Mouse (Mus musculus) hindbrain, embryonic 12.5 days (tissue): Measurements from ENCODE around the gene Tubb2a. TPM values are rescaled to one million over a fixed set of nuclear protein-coding genes. Genes with fewer than 3 reads are reported as not detected.
A peak's percentile ranks its signal among the peaks of the same experiment; 100 is the strongest.

Source experiments
- ATAC-seq: fragments of 200-750 bp; cut with Nextera tagmentation; 2 replicates; pipeline ENCODE4 v1.8.0; 2017; ENCODE audit warnings: moderate TSS enrichment; ENCODE audit not compliant: low FRiP score
- H3K27ac ChIP-seq: fragments of 300-500 bp; sonication (generic); 2 replicates; pipeline ENCODE4 v1.5.1; 2016; ENCODE audit warnings: mild to moderate bottlenecking
- H3K27me3 ChIP-seq: fragments of 300-500 bp; sonication (generic); 2 replicates; pipeline ENCODE4 v1.6.1; 2016; ENCODE audit warnings: mild to moderate bottlenecking
- H3K36me3 ChIP-seq: fragments of 300-500 bp; sonication (generic); 2 replicates; pipeline ENCODE4 v1.6.1; 2016; ENCODE audit warnings: mild to moderate bottlenecking
- H3K4me1 ChIP-seq: fragments of 300-500 bp; sonication (generic); 2 replicates; pipeline ENCODE4 v1.6.1; 2016
- H3K4me2 ChIP-seq: fragments of 300-500 bp; sonication (generic); replicated peaks from 2 replicates; pipeline ENCODE4 v1.6.1; 2016; ENCODE audit warnings: mild to moderate bottlenecking
- H3K4me3 ChIP-seq: fragments of 300-500 bp; sonication (generic); 2 replicates; pipeline ENCODE4 v1.5.1; 2016; ENCODE audit warnings: mild to moderate bottlenecking
- H3K9ac ChIP-seq: fragments of 300-500 bp; sonication (generic); 2 replicates; pipeline ENCODE4 v1.6.1; 2016; ENCODE audit warnings: mild to moderate bottlenecking, moderate library complexity
- H3K9me3 ChIP-seq: fragments of 300-500 bp; sonication (generic); replicated peaks from 2 replicates; pipeline ENCODE4 v1.6.1; 2016; ENCODE audit warnings: mild to moderate bottlenecking
- WGBS: fragments of 180-500 bp; shearing (Covaris S2); methylation state at CpG from one replicate; pipeline ENCODE4 v1.1.7; 2016; 5-methylcytosine and 5-hydroxymethylcytosine counted together
- polyA plus RNA-seq: library from polyadenylated mRNA; unstranded; fragments of >200 nt; fragmentation: Nextera tagmentation; extraction: Ambion mirVana; gene quantifications from 2 replicates; pipeline ENCODE4 v1.2.1, GENCODE M21; 2016

Tubb2a gene
- polyA plus RNA-seq, 1 experiment from 2014 or later = 785 TPM

- Histone ChIP-seq H3K27me3 (no peaks in the 10 kb centered on the region), H3K9me3 (no peaks in the 10 kb centered on the region), H3K36me3 (no peaks in the 10 kb centered on the region), H3K27ac (no peak overlapping the region), H3K4me2 (no peak overlapping the region), H3K4me1 (peaks cover 6% of the 10 kb centered on the region; the same call in 1 of the 2 replicates), H3K9ac (no peak overlapping the region), H3K4me3 (no peak overlapping the region)
- 74% methylated on average over 4 of the region's 4 CpGs for WGBS
- no peak for ATAC-seq
Measured at GRCm38 (mm10) chr13:34109035-34109676, 31.3 kb upstream of the Tubb2a start.

GRCm38 (mm10) chr13:34106999-34107398 is 29.2 kb upstream of the Tubb2a start:
- no peak overlapping the region for H3K4me3 ChIP-seq
- no peak for ATAC-seq
- no peaks in the 10 kb centered on the region for H3K27me3 ChIP-seq
- H3K4me1 ChIP-seq = peaks cover 6% of the 10 kb centered on the region; the same call in 1 of the 2 replicates
- 93% methylated on average over 1 of the region's 1 CpGs for WGBS
- no peak overlapping the region for H3K9ac ChIP-seq
- no peak overlapping the region for H3K27ac ChIP-seq
- no peaks in the 10 kb centered on the region for H3K36me3 ChIP-seq
- no peak overlapping the region for H3K4me2 ChIP-seq
- H3K9me3 ChIP-seq = no peaks in the 10 kb centered on the region

GRCm38 (mm10) chr13:34106256-34106655 is 28.4 kb upstream of the Tubb2a start:
- no peaks in the 10 kb centered on the region for H3K36me3 ChIP-seq
- 83% methylated on average over 2 of the region's 2 CpGs for WGBS
- no peaks in the 10 kb centered on the region for H3K9me3 ChIP-seq
- peaks cover 6% of the 10 kb centered on the region; the same call in 1 of the 2 replicates for H3K4me1 ChIP-seq
- H3K4me2 ChIP-seq = no peak overlapping the region
- no peak overlapping the region for H3K4me3 ChIP-seq
- H3K27ac ChIP-seq = no peak overlapping the region
- no peak overlapping the region for H3K9ac ChIP-seq
- no peaks in the 10 kb centered on the region for H3K27me3 ChIP-seq
- no peak for ATAC-seq

GRCm38 (mm10) chr13:34105364-34105763 is 27.6 kb upstream of the Tubb2a start:
- no peak overlapping the region for H3K4me2 ChIP-seq
- no peak overlapping the region for H3K9ac ChIP-seq
- WGBS = 76% methylated on average over 1 of the region's 1 CpGs
- no peaks in the 10 kb centered on the region for H3K36me3 ChIP-seq
- H3K4me1 ChIP-seq = peaks cover 6% of the 10 kb centered on the region; the same call in 1 of the 2 replicates
- ATAC-seq = no peak
- H3K9me3 ChIP-seq = no peaks in the 10 kb centered on the region
- no peak overlapping the region for H3K27ac ChIP-seq
- H3K4me3 ChIP-seq = no peak overlapping the region
- H3K27me3 ChIP-seq = no peaks in the 10 kb centered on the region

GRCm38 (mm10) chr13:34101908-34102307 is 24.1 kb upstream of the Tubb2a start:
- ATAC-seq = no peak
- H3K9ac ChIP-seq = no peak overlapping the region
- 85% methylated on average over 9 of the region's 9 CpGs for WGBS
- H3K27ac ChIP-seq = no peak overlapping the region
- no peak overlapping the region for H3K4me3 ChIP-seq
- no peak overlapping the region for H3K4me2 ChIP-seq
- no peaks in the 10 kb centered on the region for H3K4me1 ChIP-seq
- H3K9me3 ChIP-seq = no peaks in the 10 kb centered on the region
- no peaks in the 10 kb centered on the region for H3K27me3 ChIP-seq
- no peaks in the 10 kb centered on the region for H3K36me3 ChIP-seq

- Histone ChIP-seq H3K4me1 (peaks cover 4% of the 10 kb centered on the region), H3K9ac (no peak overlapping the region), H3K4me2 (no peak overlapping the region), H3K36me3 (no peaks in the 10 kb centered on the region), H3K4me3 (no peak overlapping the region), H3K27ac (no peak overlapping the region), H3K9me3 (no peaks in the 10 kb centered on the region), H3K27me3 (no peaks in the 10 kb centered on the region)
- no peak for ATAC-seq
- 95% methylated on average over 10 of the region's 10 CpGs for WGBS
Measured at GRCm38 (mm10) chr13:34101247-34101646, 23.4 kb upstream of the Tubb2a start.

- WGBS = 90% methylated on average over 3 of the region's 3 CpGs
- no peaks in the 10 kb centered on the region for H3K9me3 ChIP-seq
Measured at GRCm38 (mm10) chr13:34100733-34101132, 22.9 kb upstream of the Tubb2a start.

GRCm38 (mm10) chr13:34097086-34097485 is 19.3 kb upstream of the Tubb2a start:
- Histone ChIP-seq H3K27ac (peak overlapping the region; percentile 40), H3K9ac (no peak overlapping the region), H3K36me3 (no peaks in the 10 kb centered on the region), H3K4me3 (no peak overlapping the region), H3K27me3 (no peaks in the 10 kb centered on the region), H3K4me1 (peaks cover 12% of the 10 kb centered on the region), H3K4me2 (no peak overlapping the region), H3K9me3 (no peaks in the 10 kb centered on the region)
- ATAC-seq = no peak
- WGBS = 59% methylated on average over 3 of the region's 3 CpGs

More at GRCm38 (mm10) chr13:34100733-34101132, 22.9 kb upstream of the Tubb2a start:
- H3K4me3 ChIP-seq = no peak overlapping the region
- H3K36me3 ChIP-seq = no peaks in the 10 kb centered on the region
- no peak overlapping the region for H3K27ac ChIP-seq
- no peak overlapping the region for H3K4me2 ChIP-seq
- H3K27me3 ChIP-seq = no peaks in the 10 kb centered on the region
- ATAC-seq = no peak
- H3K9ac ChIP-seq = no peak overlapping the region
- peaks cover 7% of the 10 kb centered on the region for H3K4me1 ChIP-seq

GRCm38 (mm10) chr13:34096455-34096854 is 18.6 kb upstream of the Tubb2a start:
- 0 out of 2 replicates have a peak overlapping the region, but pooled peaks have one; percentile 21 for H3K4me2 ChIP-seq
- no peak overlapping the region for H3K4me3 ChIP-seq
- H3K36me3 ChIP-seq = no peaks in the 10 kb centered on the region
- no peaks in the 10 kb centered on the region for H3K9me3 ChIP-seq
- peak overlapping the region; percentile 40 for H3K27ac ChIP-seq
- WGBS = 59% methylated on average over 4 of the region's 4 CpGs
- peak overlapping the region; percentile 33; the same call in 1 of the 2 replicates for H3K9ac ChIP-seq
- no peaks in the 10 kb centered on the region for H3K27me3 ChIP-seq
- H3K4me1 ChIP-seq = peaks cover 12% of the 10 kb centered on the region
- ATAC-seq = peak; percentile 69

GRCm38 (mm10) chr13:34095542-34096435 is 18.0 kb upstream of the Tubb2a start:
- WGBS = 25% methylated on average over 7 of the region's 7 CpGs
- peaks cover 12% of the 10 kb centered on the region for H3K4me1 ChIP-seq
- no peaks in the 10 kb centered on the region for H3K9me3 ChIP-seq
- peak overlapping the region; percentile 21; the same call in 1 of the 2 replicates for H3K4me2 ChIP-seq
- no peak overlapping the region for H3K4me3 ChIP-seq
- H3K27ac ChIP-seq = peak overlapping the region; percentile 40
- no peaks in the 10 kb centered on the region for H3K27me3 ChIP-seq
- H3K9ac ChIP-seq = peak overlapping the region; percentile 33; the same call in 1 of the 2 replicates
- H3K36me3 ChIP-seq = no peaks in the 10 kb centered on the region
- ATAC-seq = peak; percentile 96

- Histone ChIP-seq H3K27me3 (no peaks in the 10 kb centered on the region), H3K4me2 (0 out of 2 replicates have a peak overlapping the region, but pooled peaks have one; percentile 36), H3K4me1 (peaks cover 29% of the 10 kb centered on the region), H3K27ac (peak overlapping the region; percentile 83), H3K9ac (0 out of 2 replicates have a peak overlapping the region, but pooled peaks have one; percentile 19), H3K36me3 (no peaks in the 10 kb centered on the region), H3K9me3 (no peaks in the 10 kb centered on the region), H3K4me3 (no peak overlapping the region)
- 38% methylated on average over 3 of the region's 3 CpGs for WGBS
- ATAC-seq = no peak
Measured at GRCm38 (mm10) chr13:34089358-34089757, 11.6 kb upstream of the Tubb2a start.

- ATAC-seq = peak; percentile 89
- Histone ChIP-seq H3K27me3 (no peaks in the 10 kb centered on the region), H3K4me3 (no peak overlapping the region), H3K36me3 (no peaks in the 10 kb centered on the region), H3K9me3 (no peaks in the 10 kb centered on the region), H3K27ac (peak overlapping the region; percentile 83), H3K4me1 (peaks cover 29% of the 10 kb centered on the region), H3K4me2 (peak overlapping the region; percentile 36; the same call in 1 of the 2 replicates), H3K9ac (0 out of 2 replicates have a peak overlapping the region, but pooled peaks have one; percentile 19)
- 43% methylated on average over 7 of the region's 7 CpGs for WGBS
Measured at GRCm38 (mm10) chr13:34088871-34089288, 11.1 kb upstream of the Tubb2a start.
